Mouse (Mus musculus) splenic B cell, adult 2 months (primary cell): ENCODE measurements at regions not wholly inside any gene's neighbourhood (a gene's known extent, or its start where the extent isn't known, plus 50 kb on each side); places are given as distances from the start of the nearest gene placed in this dataset.
A peak's percentile ranks its signal among the peaks of the same experiment; 100 is the strongest.

Experiments used
- DNase-seq: peaks from one replicate; pipeline ENCODE4 v3.0.0-alpha.2; 2011; ENCODE audit warnings: low read depth, low spot score
- H3K27me3 ChIP-seq: 2 replicates; pipeline ENCODE4 v1.6.1; 2012; ENCODE audit warnings: mild to moderate bottlenecking, low read length, moderate library complexity, mixed read lengths; ENCODE audit not compliant: control insufficient read depth, poor library complexity, insufficient read depth, severe bottlenecking
- H3K36me3 ChIP-seq: 2 replicates; pipeline ENCODE4 v1.6.1; 2012; ENCODE audit warnings: mild to moderate bottlenecking, low read length, moderate library complexity, mixed read lengths; ENCODE audit not compliant: control insufficient read depth, poor library complexity, insufficient read depth, severe bottlenecking

- H3K27me3 ChIP-seq, result no peaks in the 10 kb centered on the region
- H3K36me3 ChIP-seq, result no peaks in the 10 kb centered on the region
- no peak for DNase-seq
These were observed 236.4 kb downstream of the AI593442 start for GRCm38 (mm10) chr9:52443228-52443627.

GRCm38 (mm10) chr9:52434215-52434614 lies 245.4 kb downstream of the AI593442 start:
- Histone ChIP-seq H3K36me3 (no peaks in the 10 kb centered on the region), H3K27me3 (no peaks in the 10 kb centered on the region)

GRCm38 (mm10) chr9:52425413-52425812 lies 254.2 kb downstream of the AI593442 start:
- DNase-seq, result no peak
- Histone ChIP-seq H3K36me3 (no peaks in the 10 kb centered on the region), H3K27me3 (no peaks in the 10 kb centered on the region)

More at GRCm38 (mm10) chr9:52434215-52434614, 245.4 kb downstream of the AI593442 start:
- no peak for DNase-seq

- no peaks in the 10 kb centered on the region for H3K27me3 ChIP-seq
- DNase-seq, result no peak
- H3K36me3 ChIP-seq, result no peaks in the 10 kb centered on the region
These were observed 254.2 kb upstream of the Zc3h12c start for GRCm38 (mm10) chr9:52422622-52423021.

GRCm38 (mm10) chr9:52415706-52416105 lies 247.3 kb upstream of the Zc3h12c start:
- no peak for DNase-seq
- Histone ChIP-seq H3K27me3 (no peaks in the 10 kb centered on the region), H3K36me3 (no peaks in the 10 kb centered on the region)

- no peak for DNase-seq
- Histone ChIP-seq H3K36me3 (no peaks in the 10 kb centered on the region), H3K27me3 (no peaks in the 10 kb centered on the region)
These were observed 239.5 kb upstream of the Zc3h12c start for GRCm38 (mm10) chr9:52407841-52408240.

- no peak for DNase-seq
- H3K36me3 ChIP-seq, result no peaks in the 10 kb centered on the region
- H3K27me3 ChIP-seq, result no peaks in the 10 kb centered on the region
These were observed 234.1 kb upstream of the Zc3h12c start for GRCm38 (mm10) chr9:52402496-52402895.

GRCm38 (mm10) chr9:52379031-52379430 lies 210.7 kb upstream of the Zc3h12c start:
- DNase-seq, result no peak
- no peaks in the 10 kb centered on the region for H3K36me3 ChIP-seq

GRCm38 (mm10) chr9:52377761-52378160 lies 209.4 kb upstream of the Zc3h12c start:
- no peak for DNase-seq
- H3K27me3 ChIP-seq, result no peaks in the 10 kb centered on the region
- H3K36me3 ChIP-seq, result no peaks in the 10 kb centered on the region

More at GRCm38 (mm10) chr9:52379031-52379430, 210.7 kb upstream of the Zc3h12c start:
- H3K27me3 ChIP-seq, result no peaks in the 10 kb centered on the region

GRCm38 (mm10) chr9:52376914-52377313 lies 208.5 kb upstream of the Zc3h12c start:
- Histone ChIP-seq H3K27me3 (no peaks in the 10 kb centered on the region), H3K36me3 (no peaks in the 10 kb centered on the region)
- DNase-seq, result no peak

GRCm38 (mm10) chr9:52371296-52371695 lies 202.9 kb upstream of the Zc3h12c start:
- Histone ChIP-seq H3K36me3 (no peaks in the 10 kb centered on the region), H3K27me3 (no peaks in the 10 kb centered on the region)
- DNase-seq, result no peak

GRCm38 (mm10) chr9:52368911-52369310 lies 200.5 kb upstream of the Zc3h12c start:
- no peaks in the 10 kb centered on the region for H3K27me3 ChIP-seq

GRCm38 (mm10) chr9:52368080-52368479 lies 199.7 kb upstream of the Zc3h12c start:
- no peak for DNase-seq
- Histone ChIP-seq H3K36me3 (no peaks in the 10 kb centered on the region), H3K27me3 (no peaks in the 10 kb centered on the region)

More at GRCm38 (mm10) chr9:52368911-52369310, 200.5 kb upstream of the Zc3h12c start:
- H3K36me3 ChIP-seq, result no peaks in the 10 kb centered on the region
- DNase-seq, result no peak

GRCm38 (mm10) chr9:52366046-52366445 lies 197.7 kb upstream of the Zc3h12c start:
- no peaks in the 10 kb centered on the region for H3K36me3 ChIP-seq
- H3K27me3 ChIP-seq, result no peaks in the 10 kb centered on the region
- DNase-seq, result no peak

GRCm38 (mm10) chr9:52361599-52361998 lies 193.2 kb upstream of the Zc3h12c start:
- H3K27me3 ChIP-seq, result no peaks in the 10 kb centered on the region
- H3K36me3 ChIP-seq, result no peaks in the 10 kb centered on the region
- DNase-seq, result peak; percentile 17

- Histone ChIP-seq H3K36me3 (no peaks in the 10 kb centered on the region), H3K27me3 (no peaks in the 10 kb centered on the region)
- DNase-seq, result no peak
These were observed 191.0 kb upstream of the Zc3h12c start for GRCm38 (mm10) chr9:52359416-52359815.
